Mouse (Mus musculus) small intestine, adult 2 months (tissue): ENCODE results near the gene Ccl26.

ENCODE experiments used
- CTCF ChIP-seq: fragments of 200-500 bp; IDR thresholded peaks from 2 replicates; pipeline ENCODE4 v1.5.1; 2012; ENCODE audit warnings: low read depth, mild to moderate bottlenecking, control low read depth, inconsistent platforms, low read length, moderate library complexity, mixed read lengths; ENCODE audit not compliant: insufficient replicate concordance, insufficient read length; ENCODE audit errors: extremely low read depth
- POLR2A ChIP-seq: fragments of 200-500 bp; IDR thresholded peaks from 2 replicates; pipeline ENCODE4 v1.6.1; 2012; ENCODE audit warnings: low read depth, mild to moderate bottlenecking, control low read depth, inconsistent platforms, low read length, moderate library complexity

DNA sequence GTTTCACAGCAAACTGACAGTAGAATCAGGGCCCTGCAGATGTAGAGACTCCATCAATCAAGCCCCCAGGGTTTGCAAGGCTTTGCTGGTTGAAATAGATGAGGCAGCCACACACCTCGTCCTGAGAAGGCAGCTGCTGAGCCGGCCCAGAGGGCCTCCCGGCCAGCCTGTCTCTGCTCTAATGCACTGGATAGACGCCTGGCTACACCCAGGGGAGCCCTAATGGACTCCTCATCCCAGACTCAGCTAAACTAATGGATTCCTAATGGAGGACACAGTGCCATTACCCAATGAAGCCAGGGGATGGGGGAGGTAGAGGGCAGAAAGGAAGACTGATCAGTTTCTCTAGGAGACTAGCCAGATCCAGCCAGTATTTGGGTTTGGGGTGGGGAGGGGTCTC lies 6.3 kb downstream of the Ccl26 start:
- no peak for TF ChIP-seq POLR2A
- TF ChIP-seq CTCF = no peak
